Mouse (Mus musculus): Measurements from ENCODE around the gene Cdk7. TPM values are rescaled to one million over a fixed set of nuclear protein-coding genes. Genes with fewer than 3 reads are reported as not detected.

Gene Cdk7
- polyA plus RNA-seq, 1 experiment from 2014 or later: 89.0 TPM

DNA sequence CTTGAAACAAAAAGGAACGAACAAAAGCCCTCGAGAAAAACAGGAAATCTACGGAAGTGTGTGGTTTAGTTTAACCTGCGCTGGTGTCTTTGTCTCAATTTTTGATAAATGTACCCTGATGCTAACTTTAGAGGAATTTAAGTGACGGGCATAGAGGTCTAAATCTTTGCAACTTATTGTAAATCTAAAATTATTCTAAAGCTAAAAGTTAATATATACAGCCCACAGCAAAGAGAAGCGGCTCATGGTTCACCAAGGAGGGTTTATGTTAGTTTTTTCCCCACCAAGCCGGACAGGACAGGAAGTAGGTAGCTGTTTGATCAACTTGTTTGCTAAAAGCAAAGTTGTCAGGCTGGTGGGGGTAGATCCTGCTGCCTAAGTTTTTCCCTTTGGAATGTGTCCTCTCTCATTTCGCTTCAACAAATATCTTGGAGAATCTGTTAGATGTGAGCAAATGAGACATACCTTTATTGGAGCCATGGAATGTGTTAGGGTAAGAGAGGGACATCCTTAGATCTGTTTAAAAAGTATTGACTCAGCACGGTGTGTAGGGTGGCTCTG lies 60.5 kb downstream of the Cdk7 start:
- Histone ChIP-seq H3K4me3 (replicated peaks) (peak overlapping the region; percentile 57), H3K27me3 (no peaks in the 10 kb centered on the region), H3K4me1 (peaks cover 3% of the 10 kb centered on the region; the same call in 1 of the 2 replicates), H3K36me3 (peaks cover 15% of the 10 kb centered on the region), H3K9me3 (replicated peaks) (no peaks in the 10 kb centered on the region), H3K27ac (replicated peaks) (no peak overlapping the region), H3K9ac (no peak overlapping the region; the same call in 1 of the 2 replicates), H3K4me2 (replicated peaks) (peak overlapping the region; percentile 86)
- 46% methylated on average over 9 of the region's 9 CpGs for WGBS
- no peak for ATAC-seq (ENCODE audit: insufficient number of reproducible peaks, low FRiP score, low TSS enrichment, low read depth)

DNA sequence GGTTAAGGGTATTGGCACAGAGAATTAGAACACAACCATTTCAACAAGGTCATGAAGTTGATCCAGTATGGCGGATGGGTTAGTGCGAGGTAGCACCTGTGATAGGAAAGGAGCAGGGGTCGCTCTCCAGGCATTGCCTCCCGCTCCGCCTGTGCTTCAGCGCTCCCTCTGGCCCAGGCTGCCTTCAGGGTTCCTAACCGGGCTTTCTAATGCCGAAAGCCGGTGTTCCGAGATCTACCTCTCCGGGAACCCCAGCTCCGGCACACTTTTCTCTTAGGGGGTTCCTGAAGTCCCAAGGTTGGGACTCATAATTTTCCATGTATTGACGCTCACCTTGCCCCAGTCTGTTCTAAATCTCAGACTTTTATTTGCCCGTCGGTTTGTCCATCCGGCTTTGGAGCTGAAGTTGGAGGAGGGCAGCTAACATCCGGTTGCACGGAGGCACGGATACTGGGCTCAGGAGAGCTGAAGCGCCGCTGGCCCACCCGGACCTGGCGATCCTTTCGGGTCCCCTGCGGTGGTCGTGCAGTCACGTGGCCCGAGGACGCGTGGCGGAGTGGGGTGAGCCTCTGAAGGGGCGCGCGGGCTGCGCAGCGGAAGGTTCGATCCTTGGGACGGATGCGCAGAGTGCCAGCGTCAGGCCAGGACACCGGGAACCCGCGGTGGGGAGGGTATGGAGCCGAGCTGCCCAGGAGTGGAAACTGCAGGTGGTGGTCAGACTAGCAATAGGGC lies 61.3 kb downstream of the Cdk7 start, which contains the start of gene Ccdc125:
TSS of gene Ccdc125 (plus strand) at position 427 of the 732 bp plus-strand sequence.
- no peaks in the 10 kb centered on the region for H3K27me3 ChIP-seq
- peak within 1 kb of the TSS; percentile 57 for H3K4me3 ChIP-seq (replicated peaks)
- H3K9ac ChIP-seq: peak within 1 kb of the TSS; percentile 31; the same call in 1 of the 2 replicates
- no peaks in the 10 kb centered on the region for H3K9me3 ChIP-seq (replicated peaks)
- 0 out of 2 replicates have a peak within 1 kb of the TSS, but pooled peaks have one; percentile 7 for H3K27ac ChIP-seq (replicated peaks)
- H3K4me1 ChIP-seq: peaks cover 3% of the 10 kb centered on the region; the same call in 1 of the 2 replicates
- WGBS: under 1% methylated on average over 44 of the region's 44 CpGs
- peak within 1 kb of the TSS; percentile 86 for H3K4me2 ChIP-seq (replicated peaks)
- ATAC-seq (ENCODE audit: insufficient number of reproducible peaks, low FRiP score, low TSS enrichment, low read depth): no peak; the same call in 1 of the 2 replicates
- peaks cover 17% of the 10 kb centered on the region for H3K36me3 ChIP-seq

DNA sequence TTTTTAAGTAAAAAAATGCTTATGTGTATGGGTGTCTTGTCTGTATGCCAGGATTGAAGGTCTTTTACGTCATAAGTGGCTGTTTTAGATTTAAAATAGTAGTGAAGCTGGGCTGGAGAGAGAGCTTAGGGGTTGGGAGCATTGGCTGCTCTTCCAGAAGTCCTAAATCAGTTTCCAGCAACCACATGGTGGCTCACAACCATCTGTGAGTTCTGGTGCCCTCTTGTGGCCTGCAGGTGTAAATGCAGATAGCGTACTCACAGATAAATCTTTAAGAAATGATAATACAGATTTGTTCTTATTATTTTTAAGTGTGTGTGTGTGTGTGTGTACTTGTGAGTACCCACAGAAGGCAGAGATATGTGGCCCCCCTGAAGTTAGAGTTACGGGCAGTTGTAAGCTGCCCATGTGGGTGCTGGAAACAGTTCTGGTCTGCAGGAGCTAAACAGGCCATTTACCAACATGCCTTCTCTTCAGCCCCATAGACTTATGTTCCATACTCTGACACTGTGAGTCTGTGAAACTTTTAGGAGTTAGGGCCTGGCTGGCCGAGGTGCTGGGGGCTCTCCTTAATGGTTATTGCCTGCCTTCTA lies 70.8 kb downstream of the Cdk7 start:
- H3K4me1 ChIP-seq: no peaks in the 10 kb centered on the region
- H3K27me3 ChIP-seq: no peaks in the 10 kb centered on the region
- H3K9me3 ChIP-seq (replicated peaks): no peaks in the 10 kb centered on the region
- H3K4me3 ChIP-seq (replicated peaks): no peak overlapping the region
- no peak overlapping the region for H3K9ac ChIP-seq
- no peak overlapping the region for H3K4me2 ChIP-seq (replicated peaks)
- H3K27ac ChIP-seq (replicated peaks): no peak overlapping the region
- ATAC-seq (ENCODE audit: insufficient number of reproducible peaks, low FRiP score, low TSS enrichment, low read depth): no peak
- H3K36me3 ChIP-seq: peaks cover 16% of the 10 kb centered on the region
- WGBS: 47% methylated on average over 4 of the region's 4 CpGs

DNA sequence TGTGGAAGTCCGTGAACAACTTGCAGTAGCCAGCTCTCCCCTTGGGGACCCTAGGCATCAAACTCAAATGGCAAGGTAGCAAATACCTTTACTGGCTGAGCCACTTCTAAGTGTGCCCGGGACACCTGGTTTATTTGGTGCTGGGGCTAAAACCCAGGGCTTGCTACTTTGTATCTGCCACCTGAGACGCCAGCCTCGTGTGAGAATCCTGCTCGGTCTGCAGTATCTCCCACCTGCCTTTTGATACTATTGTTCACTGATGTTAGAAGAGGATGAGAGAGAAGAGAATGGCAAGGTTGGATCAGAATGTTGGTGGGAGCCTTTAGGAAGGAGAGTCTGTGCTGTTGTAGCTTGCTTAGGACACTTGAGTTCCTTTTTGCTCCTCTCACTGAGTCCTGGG lies 72.6 kb downstream of the Cdk7 start:
- Histone ChIP-seq H3K9ac (no peak overlapping the region), H3K9me3 (replicated peaks) (no peaks in the 10 kb centered on the region), H3K36me3 (peaks cover 18% of the 10 kb centered on the region), H3K27me3 (no peaks in the 10 kb centered on the region), H3K4me1 (no peaks in the 10 kb centered on the region), H3K27ac (replicated peaks) (no peak overlapping the region), H3K4me3 (replicated peaks) (no peak overlapping the region), H3K4me2 (replicated peaks) (no peak overlapping the region)
- no peak for ATAC-seq (ENCODE audit: insufficient number of reproducible peaks, low FRiP score, low TSS enrichment, low read depth)
- WGBS: 95% methylated on average over 5 of the region's 5 CpGs

Other genes with a start within 250 kb of the Cdk7 start
- gene Gtf2h2, start 238.4 kb downstream of the Cdk7 start, polyA plus RNA-seq (2015; fragmentation: Nextera tagmentation; extraction: Ambion mirVana): 60.4 and 63.3 TPM in 2 replicates
- 12.8 and 15.1 TPM in 2 replicates for gene Ocln, start 178.2 kb downstream of the Cdk7 start, polyA plus RNA-seq (2015; fragmentation: Nextera tagmentation; extraction: Ambion mirVana)
- gene Marveld2, start 114.0 kb downstream of the Cdk7 start, polyA plus RNA-seq (2015; fragmentation: Nextera tagmentation; extraction: Ambion mirVana): 6.6 and 8.1 TPM in 2 replicates
- gene Ak6, start 80.0 kb downstream of the Cdk7 start, polyA plus RNA-seq (2015; fragmentation: Nextera tagmentation; extraction: Ambion mirVana): 248 and 258 TPM in 2 replicates
- 20.3 and 22.1 TPM in 2 replicates for gene Rad17, start 79.9 kb downstream of the Cdk7 start, polyA plus RNA-seq (2015; fragmentation: Nextera tagmentation; extraction: Ambion mirVana)
- 18.3 and 18.8 TPM in 2 replicates for gene Taf9, start 79.4 kb downstream of the Cdk7 start, polyA plus RNA-seq (2015; fragmentation: Nextera tagmentation; extraction: Ambion mirVana)
- 3.4 and 3.7 TPM in 2 replicates for gene Ccdc125, start 61.2 kb downstream of the Cdk7 start, polyA plus RNA-seq (2015; fragmentation: Nextera tagmentation; extraction: Ambion mirVana)
- 120 and 122 TPM in 2 replicates for gene Mrps36, start 13.7 kb upstream of the Cdk7 start, polyA plus RNA-seq (2015; fragmentation: Nextera tagmentation; extraction: Ambion mirVana)
- 26.1 and 29.6 TPM in 2 replicates for gene Cenph, start 45.0 kb upstream of the Cdk7 start, polyA plus RNA-seq (2015; fragmentation: Nextera tagmentation; extraction: Ambion mirVana)
- 167 and 170 TPM in 2 replicates for gene Ccnb1, start 55.6 kb upstream of the Cdk7 start, polyA plus RNA-seq (2015; fragmentation: Nextera tagmentation; extraction: Ambion mirVana)
- gene Slc30a5, start 102.5 kb upstream of the Cdk7 start, polyA plus RNA-seq (2015; fragmentation: Nextera tagmentation; extraction: Ambion mirVana): 57.2 and 60.0 TPM in 2 replicates

All from embryonic facial prominence, embryonic 15.5 days (tissue).